Mouse (Mus musculus) liver, postnatal 0 days (tissue): ENCODE results near the gene Syvn1. TPM values are rescaled to one million over a fixed set of nuclear protein-coding genes. Genes with fewer than 3 reads are reported as not detected.

Experiments used
- ATAC-seq: fragments of 200-750 bp; cut with Nextera tagmentation; 2 replicates; pipeline ENCODE4 v1.8.0; 2017; ENCODE audit warnings: mild to moderate bottlenecking, moderate library complexity
- DNase-seq: peaks from one replicate; pipeline ENCODE4 v3.0.0-alpha.2; 2016
- H3K27ac ChIP-seq: fragments of 300-500 bp; sonication (generic); 2 replicates; pipeline ENCODE4 v1.5.1; 2014; ENCODE audit warnings: antibody characterized with exemption, moderate library complexity, mild to moderate bottlenecking, low read depth
- H3K27me3 ChIP-seq: fragments of 300-500 bp; sonication (generic); 2 replicates; pipeline ENCODE4 v1.6.1; 2014; ENCODE audit warnings: low read length, control low read depth, mixed read lengths; ENCODE audit not compliant: insufficient read depth
- H3K36me3 ChIP-seq: fragments of 300-500 bp; sonication (generic); replicated peaks from 2 replicates; pipeline ENCODE4 v1.6.1; 2014; ENCODE audit warnings: mild to moderate bottlenecking, control low read depth, low read length, moderate library complexity, mixed read lengths; ENCODE audit not compliant: insufficient read depth
- H3K4me1 ChIP-seq: fragments of 300-500 bp; sonication (generic); 2 replicates; pipeline ENCODE4 v1.6.1; 2014; ENCODE audit warnings: antibody characterized with exemption, mild to moderate bottlenecking, control low read depth; ENCODE audit not compliant: insufficient read depth
- H3K4me2 ChIP-seq: fragments of 300-500 bp; sonication (generic); 2 replicates; pipeline ENCODE4 v1.6.1; 2014; ENCODE audit warnings: low read depth, mild to moderate bottlenecking, low read length, moderate library complexity, mixed read lengths
- H3K4me3 ChIP-seq: fragments of 300-500 bp; sonication (generic); 2 replicates; pipeline ENCODE4 v1.5.1; 2014; ENCODE audit warnings: low read depth, low read length
- H3K9ac ChIP-seq: fragments of 300-500 bp; sonication (generic); replicated peaks from 2 replicates; pipeline ENCODE4 v1.6.1; 2014; ENCODE audit warnings: mild to moderate bottlenecking, moderate library complexity
- H3K9me3 ChIP-seq: fragments of 300-500 bp; sonication (generic); 2 replicates; pipeline ENCODE4 v1.6.1; 2016; ENCODE audit warnings: mild to moderate bottlenecking, control low read depth, low read length, mixed read lengths
- CTCF ChIP-seq: sonication (generic); IDR thresholded peaks from 2 replicates; pipeline ENCODE4 v1.5.1; 2016; ENCODE audit warnings: antibody characterized with exemption, low read depth
- EP300 ChIP-seq: IDR thresholded peaks from 2 replicates; pipeline ENCODE4 v1.6.1; 2016; ENCODE audit warnings: antibody characterized with exemption, low read depth, mild to moderate bottlenecking
- WGBS: fragments of 180-500 bp; shearing (Covaris S2); extraction: QIAGEN DNeasy Blood & Tissue Kit; methylation state at CpG from one replicate; pipeline ENCODE4 v1.1.7; 2014; ENCODE audit not compliant: insufficient replicate concordance; 5-methylcytosine and 5-hydroxymethylcytosine counted together
- polyA plus RNA-seq: library from polyadenylated mRNA; unstranded; fragments of >200 nt; fragmentation: Nextera tagmentation; extraction: Ambion mirVana; gene quantifications from 2 replicates; pipeline ENCODE4 v1.2.1, GENCODE M21; 2015

Syvn1 gene
- polyA plus RNA-seq, 1 experiment from 2014 or later = 12.4 TPM

GRCm38 (mm10) chr19:6079983-6080480 is 33.7 kb downstream of the Syvn1 start, which contains the start of gene Tmem262:
Gene Tmem262 (plus strand): TSS chr19:6080033.
- DNase-seq (no peak), ATAC-seq (no peak)
- no peak within 1 kb of the TSS for H3K4me2 ChIP-seq
- no peaks in the 10 kb centered on the region for H3K27me3 ChIP-seq
- 84% methylated on average over 12 of the region's 12 CpGs for WGBS
- H3K27ac ChIP-seq = no peak within 1 kb of the TSS
- no peak for TF ChIP-seq CTCF
- no peak for TF ChIP-seq EP300
- H3K4me3 ChIP-seq = no peak within 1 kb of the TSS
- no peak within 1 kb of the TSS for H3K9ac ChIP-seq
- peaks cover 27% of the 10 kb centered on the region for H3K36me3 ChIP-seq
- H3K4me1 ChIP-seq = peaks cover 26% of the 10 kb centered on the region
- no peaks in the 10 kb centered on the region for H3K9me3 ChIP-seq

GRCm38 (mm10) chr19:6082156-6082555 is 35.8 kb downstream of the Syvn1 start, which contains the start of gene Gm28374:
Gene Gm28374 (minus strand): TSS chr19:6082256.
- H3K9ac ChIP-seq = no peak within 1 kb of the TSS
- no peak within 1 kb of the TSS for H3K4me2 ChIP-seq
- peaks cover 28% of the 10 kb centered on the region for H3K4me1 ChIP-seq
- peaks cover 36% of the 10 kb centered on the region for H3K36me3 ChIP-seq
- no peak within 1 kb of the TSS for H3K4me3 ChIP-seq
- DNase-seq (no peak), ATAC-seq (no peak)
- no peak within 1 kb of the TSS for H3K27ac ChIP-seq
- TF ChIP-seq CTCF (no peak), EP300 (no peak)
- H3K27me3 ChIP-seq = no peaks in the 10 kb centered on the region
- no peaks in the 10 kb centered on the region for H3K9me3 ChIP-seq
- WGBS = 76% methylated on average over 9 of the region's 9 CpGs

- Histone ChIP-seq H3K4me2 (peak within 1 kb of the TSS; percentile 98), H3K27ac (peak within 1 kb of the TSS; percentile 70), H3K4me1 (peaks cover 21% of the 10 kb centered on the region), H3K27me3 (no peaks in the 10 kb centered on the region), H3K4me3 (peak within 1 kb of the TSS; percentile 93), H3K36me3 (peaks cover 55% of the 10 kb centered on the region), H3K9ac (peak within 1 kb of the TSS; percentile 85), H3K9me3 (no peaks in the 10 kb centered on the region)
- ATAC-seq (peak; percentile 92), DNase-seq (peak; percentile 97)
- TF ChIP-seq CTCF (no peak), EP300 (peak; percentile 68; the same call in 1 of the 2 replicates)
- under 1% methylated on average over 58 of the region's 58 CpGs for WGBS
Observed at GRCm38 (mm10) chr19:6084478-6085248, 38.3 kb downstream of the Syvn1 start, which contains the start of the genes Zfpl1 and Cdca5. Gene Zfpl1 (minus strand): TSS chr19:6084956. Gene Cdca5 (plus strand): TSS chr19:6084983.

GRCm38 (mm10) chr19:6085417-6085879 is 39.1 kb downstream of the Syvn1 start:
- Histone ChIP-seq H3K27ac (peak overlapping the region; percentile 70), H3K9ac (peak overlapping the region; percentile 85), H3K4me1 (peaks cover 21% of the 10 kb centered on the region), H3K9me3 (no peaks in the 10 kb centered on the region), H3K36me3 (peaks cover 56% of the 10 kb centered on the region), H3K4me3 (peak overlapping the region; percentile 93), H3K27me3 (no peaks in the 10 kb centered on the region), H3K4me2 (peak overlapping the region; percentile 98)
- TF ChIP-seq CTCF = no peak
- DNase-seq (peak; percentile 80), ATAC-seq (peak; percentile 76)
- WGBS = 2% methylated on average over 17 of the region's 17 CpGs

- Histone ChIP-seq H3K4me2 (no peak overlapping the region), H3K9me3 (no peaks in the 10 kb centered on the region), H3K36me3 (peaks cover 57% of the 10 kb centered on the region), H3K4me1 (peaks cover 17% of the 10 kb centered on the region), H3K9ac (no peak overlapping the region), H3K4me3 (no peak overlapping the region), H3K27ac (no peak overlapping the region), H3K27me3 (no peaks in the 10 kb centered on the region)
- WGBS = 92% methylated on average over 13 of the region's 13 CpGs
- TF ChIP-seq CTCF (no peak), EP300 (no peak)
- DNase-seq (no peak), ATAC-seq (no peak)
Observed at GRCm38 (mm10) chr19:6088841-6089240, 42.5 kb downstream of the Syvn1 start.

GRCm38 (mm10) chr19:6094119-6094518 is 47.7 kb downstream of the Syvn1 start, which contains the start of gene AC131692.1:
Gene AC131692.1 (plus strand): TSS chr19:6094419.
- H3K9me3 ChIP-seq = no peaks in the 10 kb centered on the region
- TF ChIP-seq CTCF (no peak), EP300 (no peak)
- H3K9ac ChIP-seq = no peak within 1 kb of the TSS
- WGBS = 82% methylated on average over 7 of the region's 7 CpGs
- no peaks in the 10 kb centered on the region for H3K4me1 ChIP-seq
- H3K36me3 ChIP-seq = peaks cover 46% of the 10 kb centered on the region
- no peak within 1 kb of the TSS for H3K4me2 ChIP-seq
- H3K27ac ChIP-seq = no peak within 1 kb of the TSS
- ATAC-seq (no peak), DNase-seq (no peak)
- no peak within 1 kb of the TSS for H3K4me3 ChIP-seq
- H3K27me3 ChIP-seq = no peaks in the 10 kb centered on the region
